Mouse (Mus musculus) hindbrain, embryonic 12.5 days (tissue): Measurements from ENCODE around the gene Myo5a. TPM values are rescaled to one million over a fixed set of nuclear protein-coding genes. Genes with fewer than 3 reads are reported as not detected.

ENCODE experiments used
- ATAC-seq: fragments of 200-750 bp; cut with Nextera tagmentation; 2 replicates; pipeline ENCODE4 v1.8.0; 2017; ENCODE audit warnings: moderate TSS enrichment; ENCODE audit not compliant: low FRiP score
- H3K27ac ChIP-seq: fragments of 300-500 bp; sonication (generic); 2 replicates; pipeline ENCODE4 v1.5.1; 2016; ENCODE audit warnings: mild to moderate bottlenecking
- H3K27me3 ChIP-seq: fragments of 300-500 bp; sonication (generic); 2 replicates; pipeline ENCODE4 v1.6.1; 2016; ENCODE audit warnings: mild to moderate bottlenecking
- H3K36me3 ChIP-seq: fragments of 300-500 bp; sonication (generic); 2 replicates; pipeline ENCODE4 v1.6.1; 2016; ENCODE audit warnings: mild to moderate bottlenecking
- H3K4me1 ChIP-seq: fragments of 300-500 bp; sonication (generic); 2 replicates; pipeline ENCODE4 v1.6.1; 2016
- H3K4me2 ChIP-seq: fragments of 300-500 bp; sonication (generic); replicated peaks from 2 replicates; pipeline ENCODE4 v1.6.1; 2016; ENCODE audit warnings: mild to moderate bottlenecking
- H3K4me3 ChIP-seq: fragments of 300-500 bp; sonication (generic); 2 replicates; pipeline ENCODE4 v1.5.1; 2016; ENCODE audit warnings: mild to moderate bottlenecking
- H3K9ac ChIP-seq: fragments of 300-500 bp; sonication (generic); 2 replicates; pipeline ENCODE4 v1.6.1; 2016; ENCODE audit warnings: mild to moderate bottlenecking, moderate library complexity
- H3K9me3 ChIP-seq: fragments of 300-500 bp; sonication (generic); replicated peaks from 2 replicates; pipeline ENCODE4 v1.6.1; 2016; ENCODE audit warnings: mild to moderate bottlenecking
- WGBS: fragments of 180-500 bp; shearing (Covaris S2); methylation state at CpG from one replicate; pipeline ENCODE4 v1.1.7; 2016; 5-methylcytosine and 5-hydroxymethylcytosine counted together
- polyA plus RNA-seq: library from polyadenylated mRNA; unstranded; fragments of >200 nt; fragmentation: Nextera tagmentation; extraction: Ambion mirVana; gene quantifications from 2 replicates; pipeline ENCODE4 v1.2.1, GENCODE M21; 2016

The Myo5a gene
- polyA plus RNA-seq, 1 experiment from 2014 or later: 40.9 TPM

DNA sequence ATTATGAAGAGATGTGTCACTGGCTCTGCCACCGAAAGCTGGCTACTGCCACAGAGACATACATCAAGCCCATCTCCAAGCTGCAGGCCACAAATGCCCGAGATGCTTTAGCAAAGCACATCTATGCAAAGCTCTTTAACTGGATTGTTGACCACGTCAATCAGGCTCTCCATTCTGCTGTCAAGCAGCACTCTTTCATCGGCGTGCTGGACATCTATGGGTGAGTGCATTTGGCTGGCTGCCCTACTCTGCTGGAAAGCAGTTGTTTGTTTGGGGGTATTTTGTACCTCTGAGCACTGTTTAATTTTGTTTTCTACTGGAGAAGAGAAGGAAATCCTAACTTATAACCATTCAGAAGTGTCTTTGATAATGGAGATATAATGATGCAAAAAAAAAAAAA lies 76.1 kb downstream of the Myo5a start:
- no peak for ATAC-seq
- H3K9me3 ChIP-seq: no peaks in the 10 kb centered on the region
- peaks cover 28% of the 10 kb centered on the region for H3K36me3 ChIP-seq
- 53% methylated on average over 5 of the region's 5 CpGs for WGBS
- no peak overlapping the region for H3K9ac ChIP-seq
- H3K4me3 ChIP-seq: no peak overlapping the region
- H3K4me1 ChIP-seq: no peaks in the 10 kb centered on the region
- no peaks in the 10 kb centered on the region for H3K27me3 ChIP-seq
- H3K27ac ChIP-seq: no peak overlapping the region
- no peak overlapping the region for H3K4me2 ChIP-seq

DNA sequence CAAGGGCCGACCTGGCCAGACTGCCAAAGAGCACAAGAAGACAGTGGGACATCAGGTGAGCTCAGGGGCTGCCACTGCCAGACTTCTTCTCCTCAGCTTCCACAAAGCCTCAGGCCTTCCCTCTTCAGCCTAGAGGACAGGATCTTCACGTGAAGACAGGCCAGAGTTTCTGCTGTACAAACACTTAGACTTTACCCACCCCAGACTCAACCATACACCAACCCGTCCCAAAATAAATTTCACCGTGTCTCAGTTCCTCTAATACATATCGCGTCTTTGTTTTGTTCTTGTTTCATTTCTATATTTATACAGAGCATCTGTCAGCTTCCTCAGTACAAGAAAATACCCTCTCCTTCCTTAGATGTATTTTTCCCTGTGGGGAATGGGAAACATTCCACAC lies 89.7 kb downstream of the Myo5a start:
- Histone ChIP-seq H3K9ac (no peak overlapping the region), H3K36me3 (peaks cover 48% of the 10 kb centered on the region), H3K27ac (no peak overlapping the region), H3K9me3 (no peaks in the 10 kb centered on the region), H3K27me3 (no peaks in the 10 kb centered on the region), H3K4me3 (no peak overlapping the region), H3K4me2 (no peak overlapping the region), H3K4me1 (no peaks in the 10 kb centered on the region)
- 93% methylated on average over 6 of the region's 6 CpGs for WGBS
- ATAC-seq: no peak

DNA sequence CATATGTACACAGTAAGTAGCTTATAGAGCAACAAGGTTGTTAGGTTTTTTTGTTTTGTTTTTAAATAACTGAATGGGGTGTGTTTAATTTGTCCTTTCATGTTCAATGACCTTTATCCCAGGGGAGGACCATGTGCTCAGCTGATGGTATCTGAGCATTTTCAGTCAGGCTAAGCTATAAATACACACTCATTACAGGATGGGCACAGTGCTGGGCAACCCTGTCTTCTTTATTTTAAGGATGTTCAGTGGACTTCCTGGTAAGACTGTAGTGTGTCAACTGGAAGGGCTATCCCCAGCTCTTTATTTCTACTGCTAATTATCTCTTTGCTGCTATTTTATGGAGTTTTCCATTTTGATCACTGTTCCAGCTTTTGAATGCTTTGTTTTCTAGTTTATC lies 92.8 kb downstream of the Myo5a start:
- Histone ChIP-seq H3K27me3 (no peaks in the 10 kb centered on the region), H3K27ac (no peak overlapping the region), H3K4me3 (no peak overlapping the region), H3K4me2 (no peak overlapping the region), H3K9ac (no peak overlapping the region), H3K4me1 (no peaks in the 10 kb centered on the region), H3K9me3 (no peaks in the 10 kb centered on the region), H3K36me3 (peaks cover 53% of the 10 kb centered on the region)
- no peak for ATAC-seq

DNA sequence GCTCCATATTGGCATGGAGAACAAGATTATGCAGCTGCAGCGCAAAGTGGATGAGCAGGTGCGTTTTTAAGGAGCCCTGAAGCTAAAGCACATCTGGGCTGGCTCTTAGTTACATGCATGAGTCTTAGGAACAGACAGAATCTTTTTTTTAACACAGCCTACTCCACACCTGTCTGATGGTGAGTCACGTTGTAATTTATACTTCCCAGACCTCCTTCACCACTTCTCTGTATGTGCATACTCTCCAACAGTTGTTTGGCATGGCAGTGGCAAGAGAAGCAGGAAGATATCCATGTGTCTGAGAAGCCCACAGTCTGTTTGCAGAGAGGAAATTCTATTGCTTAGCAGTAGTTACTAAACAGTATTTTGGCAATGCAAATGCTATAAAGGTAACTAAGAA lies 100.9 kb downstream of the Myo5a start:
- no peak for ATAC-seq
- no peaks in the 10 kb centered on the region for H3K9me3 ChIP-seq
- H3K27ac ChIP-seq: no peak overlapping the region
- 97% methylated on average over 3 of the region's 3 CpGs for WGBS
- no peak overlapping the region for H3K9ac ChIP-seq
- H3K4me2 ChIP-seq: no peak overlapping the region
- no peak overlapping the region for H3K4me3 ChIP-seq
- H3K36me3 ChIP-seq: peaks cover 62% of the 10 kb centered on the region
- no peaks in the 10 kb centered on the region for H3K27me3 ChIP-seq
- no peaks in the 10 kb centered on the region for H3K4me1 ChIP-seq

DNA sequence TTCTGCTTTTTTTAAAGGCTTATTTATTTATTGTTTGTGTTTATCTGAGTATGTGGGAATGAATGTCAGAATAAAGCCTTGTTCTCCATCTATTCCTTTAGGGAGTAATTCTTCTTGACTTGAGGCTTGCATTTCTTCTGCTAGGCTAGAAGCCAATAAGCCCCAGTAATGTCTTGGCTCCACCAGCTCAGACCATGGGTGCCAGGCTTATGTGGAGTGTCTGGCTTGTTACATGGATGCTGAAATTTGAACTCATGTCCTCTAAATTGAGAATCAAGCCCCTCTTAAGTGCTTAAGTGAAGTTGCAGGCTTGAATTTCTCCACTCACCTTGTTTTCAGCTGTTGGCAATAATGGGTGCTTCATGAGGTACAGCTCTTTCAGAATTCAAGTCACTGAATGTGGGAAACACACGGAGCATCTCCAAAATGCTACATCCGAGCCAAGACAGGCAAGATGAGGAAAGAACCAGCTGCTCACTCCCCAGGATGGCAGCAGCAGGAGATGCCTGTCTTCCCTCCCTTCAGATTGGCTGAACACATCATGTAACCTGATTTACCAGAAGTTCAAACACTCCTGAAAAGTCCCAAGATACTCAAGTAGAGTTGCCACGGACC lies 116.9 kb downstream of the Myo5a start:
- WGBS: 82% methylated on average over 3 of the region's 3 CpGs
- Histone ChIP-seq H3K36me3 (peaks cover 48% of the 10 kb centered on the region), H3K27ac (no peak overlapping the region)

DNA sequence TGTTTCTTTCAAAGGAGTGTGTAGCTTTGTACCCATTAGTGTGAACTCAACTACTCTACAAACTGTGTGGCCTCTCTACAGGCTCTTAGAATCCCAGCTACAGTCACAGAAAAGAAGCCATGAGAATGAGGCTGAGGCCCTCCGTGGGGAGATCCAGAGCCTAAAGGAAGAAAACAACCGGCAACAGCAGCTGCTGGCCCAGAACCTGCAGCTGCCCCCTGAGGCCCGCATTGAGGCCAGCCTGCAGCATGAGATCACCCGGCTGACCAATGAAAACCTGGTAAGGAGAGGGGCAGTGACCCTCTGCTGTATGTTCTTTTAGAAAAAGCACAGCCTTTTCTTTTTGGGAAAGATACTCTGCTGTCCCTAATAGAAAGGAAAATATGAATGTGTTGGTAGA lies 123.0 kb downstream of the Myo5a start:
- no peak for ATAC-seq
- H3K9ac ChIP-seq: no peak overlapping the region
- H3K4me3 ChIP-seq: no peak overlapping the region
- H3K9me3 ChIP-seq: no peaks in the 10 kb centered on the region
- 47% methylated on average over 4 of the region's 4 CpGs for WGBS
- no peaks in the 10 kb centered on the region; the same call in 1 of the 2 replicates for H3K4me1 ChIP-seq
- H3K4me2 ChIP-seq: no peak overlapping the region
- H3K36me3 ChIP-seq: peaks cover 31% of the 10 kb centered on the region
- H3K27me3 ChIP-seq: no peaks in the 10 kb centered on the region
- H3K27ac ChIP-seq: no peak overlapping the region

More for the DNA sequence above, 116.9 kb downstream of the Myo5a start:
- Histone ChIP-seq H3K9me3 (no peaks in the 10 kb centered on the region), H3K4me2 (no peak overlapping the region), H3K4me3 (no peak overlapping the region), H3K27me3 (no peaks in the 10 kb centered on the region), H3K9ac (no peak overlapping the region), H3K4me1 (no peaks in the 10 kb centered on the region)
- ATAC-seq: no peak

DNA sequence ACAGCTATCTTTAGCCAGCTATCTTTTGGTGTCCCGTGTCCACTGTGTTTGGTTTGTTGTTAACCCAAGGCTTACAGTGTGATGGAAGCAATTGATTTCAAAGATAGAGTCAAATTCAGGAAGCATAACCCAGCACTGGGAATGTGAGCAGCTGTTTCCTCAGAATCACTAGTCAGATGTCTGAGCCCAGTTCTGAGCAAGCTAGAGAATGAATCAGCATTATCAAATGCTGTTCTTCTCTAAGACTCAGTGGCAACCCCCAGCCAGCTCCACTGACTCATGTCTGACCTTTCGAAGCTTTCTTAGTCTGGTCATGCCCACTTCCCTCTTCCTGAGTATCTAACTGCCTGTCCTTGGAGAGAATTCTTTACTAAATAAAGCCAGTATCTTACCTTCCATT lies 125.5 kb downstream of the Myo5a start:
- H3K4me3 ChIP-seq: no peak overlapping the region
- no peaks in the 10 kb centered on the region for H3K27me3 ChIP-seq
- ATAC-seq: no peak
- H3K4me2 ChIP-seq: no peak overlapping the region
- H3K36me3 ChIP-seq: peaks cover 39% of the 10 kb centered on the region
- H3K27ac ChIP-seq: no peak overlapping the region; the same call in 1 of the 2 replicates
- 70% methylated on average over 2 of the region's 2 CpGs for WGBS
- H3K9me3 ChIP-seq: no peaks in the 10 kb centered on the region
- H3K9ac ChIP-seq: no peak overlapping the region
- H3K4me1 ChIP-seq: no peaks in the 10 kb centered on the region; the same call in 1 of the 2 replicates

DNA sequence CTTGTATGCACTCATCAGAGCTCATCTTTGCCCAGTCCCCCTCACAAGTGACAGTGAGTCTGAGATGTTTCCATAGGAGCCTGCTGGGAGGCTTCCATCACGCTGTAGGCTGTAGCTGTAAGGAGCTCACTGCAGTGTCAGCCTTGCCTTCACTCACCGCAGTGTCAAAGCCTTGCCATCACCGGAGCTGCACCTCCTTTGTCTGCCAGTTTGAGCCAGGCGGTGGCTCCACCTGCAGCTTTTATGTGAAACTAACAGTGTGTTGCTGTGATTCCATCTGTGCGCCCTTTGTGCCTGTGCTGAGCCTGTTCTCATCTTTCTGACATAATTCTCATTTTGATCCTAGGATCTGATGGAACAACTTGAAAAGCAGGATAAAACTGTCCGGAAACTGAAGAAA lies 126.5 kb downstream of the Myo5a start:
- 0 out of 2 replicates have a peak overlapping the region, but pooled peaks have one; percentile 52 for H3K27ac ChIP-seq

DNA sequence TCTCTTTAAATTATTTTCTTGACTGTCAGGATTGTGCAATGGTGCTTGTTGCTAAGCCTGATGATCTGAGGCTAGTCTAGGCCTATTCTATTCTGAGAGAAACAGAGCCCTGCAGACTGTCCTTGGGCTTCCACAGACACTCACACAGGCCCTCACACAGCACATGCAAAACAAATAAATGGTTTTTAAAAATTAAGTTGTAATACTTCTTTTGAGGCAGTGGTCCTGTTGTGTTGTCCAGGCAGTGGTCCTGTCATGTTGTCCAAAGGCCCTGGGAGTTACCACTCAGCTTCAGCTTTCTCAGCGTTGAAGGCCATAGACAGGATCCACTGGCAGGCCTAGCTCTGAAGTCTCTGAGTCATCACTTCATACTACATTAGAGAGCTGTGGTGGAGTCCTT lies 130.7 kb downstream of the Myo5a start:
- Histone ChIP-seq H3K27me3 (no peaks in the 10 kb centered on the region), H3K4me2 (no peak overlapping the region), H3K27ac (no peak overlapping the region), H3K9me3 (no peaks in the 10 kb centered on the region), H3K4me1 (no peaks in the 10 kb centered on the region), H3K4me3 (no peak overlapping the region), H3K9ac (no peak overlapping the region), H3K36me3 (peaks cover 55% of the 10 kb centered on the region)
- 97% methylated on average over 1 of the region's 1 CpGs for WGBS
- no peak for ATAC-seq

More for the DNA sequence above, 126.5 kb downstream of the Myo5a start:
- no peaks in the 10 kb centered on the region for H3K27me3 ChIP-seq
- WGBS: 51% methylated on average over 6 of the region's 6 CpGs
- H3K9me3 ChIP-seq: no peaks in the 10 kb centered on the region
- H3K4me3 ChIP-seq: no peak overlapping the region
- H3K9ac ChIP-seq: no peak overlapping the region
- H3K4me1 ChIP-seq: no peaks in the 10 kb centered on the region; the same call in 1 of the 2 replicates
- ATAC-seq: 0 out of 2 replicates have a peak, but pooled peaks have one; percentile 38
- H3K36me3 ChIP-seq: peaks cover 44% of the 10 kb centered on the region
- H3K4me2 ChIP-seq: no peak overlapping the region

DNA sequence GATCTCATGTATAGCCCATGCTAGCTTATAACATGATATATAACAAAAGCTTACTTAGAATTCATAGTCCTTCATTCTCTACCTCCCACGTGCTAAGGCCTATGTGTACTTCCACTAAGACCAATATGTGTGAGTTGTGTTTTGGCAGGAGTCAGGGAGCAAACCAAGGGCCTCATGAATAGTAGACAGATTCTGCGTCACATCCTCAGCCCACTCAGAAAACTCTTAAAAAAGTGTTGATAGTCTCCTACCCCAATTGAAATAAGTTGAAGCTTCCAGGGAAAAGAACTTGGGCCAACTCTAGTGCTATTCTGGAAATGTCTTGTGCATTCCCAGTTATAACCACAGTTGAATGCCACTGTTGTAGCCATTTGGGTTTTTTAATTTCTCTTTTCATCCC lies 131.2 kb downstream of the Myo5a start:
- no peak overlapping the region for H3K4me3 ChIP-seq
- no peaks in the 10 kb centered on the region for H3K4me1 ChIP-seq
- H3K9ac ChIP-seq: no peak overlapping the region
- no peak overlapping the region for H3K27ac ChIP-seq
- no peak overlapping the region for H3K4me2 ChIP-seq
- H3K9me3 ChIP-seq: no peaks in the 10 kb centered on the region
- no peaks in the 10 kb centered on the region for H3K27me3 ChIP-seq
- peaks cover 55% of the 10 kb centered on the region for H3K36me3 ChIP-seq
- no peak for ATAC-seq
- WGBS: 91% methylated on average over 2 of the region's 2 CpGs

DNA sequence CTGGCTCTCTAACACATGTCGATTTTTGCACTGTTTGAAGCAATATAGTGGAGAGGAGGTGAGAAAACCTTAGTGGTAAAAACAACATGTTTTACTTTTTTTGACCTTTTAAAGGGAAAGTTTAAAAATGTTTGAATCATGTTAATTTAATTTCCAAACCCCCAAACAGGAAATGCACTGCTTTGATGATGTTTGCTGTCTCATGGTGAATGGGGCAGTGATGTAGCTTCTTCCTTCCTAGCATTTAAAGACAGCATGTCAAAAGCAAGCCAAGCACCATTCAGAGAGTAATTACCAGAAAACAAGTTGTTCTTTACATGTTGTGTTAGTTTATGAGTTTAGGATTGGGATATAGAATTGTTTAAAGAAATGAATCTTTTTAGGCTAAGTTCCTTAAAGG lies 138.4 kb downstream of the Myo5a start:
- Histone ChIP-seq H3K9me3 (no peaks in the 10 kb centered on the region), H3K4me3 (no peak overlapping the region), H3K4me2 (no peak overlapping the region), H3K9ac (no peak overlapping the region), H3K27ac (no peak overlapping the region), H3K27me3 (no peaks in the 10 kb centered on the region), H3K4me1 (no peaks in the 10 kb centered on the region), H3K36me3 (peaks cover 47% of the 10 kb centered on the region)
- ATAC-seq: no peak
- 79% methylated on average over 1 of the region's 1 CpGs for WGBS

DNA sequence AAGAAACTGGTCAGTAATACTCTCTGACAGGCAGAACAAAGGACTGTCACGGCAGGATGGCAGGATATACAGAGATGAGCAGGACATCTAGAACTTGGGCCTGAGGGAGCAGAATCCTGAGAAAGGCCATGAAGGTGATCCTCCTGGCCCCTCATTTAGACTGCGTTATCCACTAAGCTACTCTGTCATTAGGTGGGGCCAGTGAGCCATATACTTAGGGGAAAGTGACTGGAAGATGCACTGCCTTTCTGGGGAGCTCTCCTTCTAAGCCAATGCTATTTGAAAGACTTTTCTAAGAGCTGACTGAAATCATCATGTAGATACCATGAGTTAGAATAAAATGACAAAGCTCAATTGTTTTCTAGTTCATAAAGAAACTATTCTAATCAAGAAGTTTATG lies 139.5 kb downstream of the Myo5a start:
- H3K36me3 ChIP-seq: peaks cover 49% of the 10 kb centered on the region
- no peaks in the 10 kb centered on the region for H3K4me1 ChIP-seq
- no peaks in the 10 kb centered on the region for H3K27me3 ChIP-seq
- H3K4me3 ChIP-seq: no peak overlapping the region
- H3K9ac ChIP-seq: no peak overlapping the region
- no peak overlapping the region for H3K27ac ChIP-seq
- ATAC-seq: no peak
- no peaks in the 10 kb centered on the region for H3K9me3 ChIP-seq
- no peak overlapping the region for H3K4me2 ChIP-seq
- 55% methylated on average over 2 of the region's 2 CpGs for WGBS

DNA sequence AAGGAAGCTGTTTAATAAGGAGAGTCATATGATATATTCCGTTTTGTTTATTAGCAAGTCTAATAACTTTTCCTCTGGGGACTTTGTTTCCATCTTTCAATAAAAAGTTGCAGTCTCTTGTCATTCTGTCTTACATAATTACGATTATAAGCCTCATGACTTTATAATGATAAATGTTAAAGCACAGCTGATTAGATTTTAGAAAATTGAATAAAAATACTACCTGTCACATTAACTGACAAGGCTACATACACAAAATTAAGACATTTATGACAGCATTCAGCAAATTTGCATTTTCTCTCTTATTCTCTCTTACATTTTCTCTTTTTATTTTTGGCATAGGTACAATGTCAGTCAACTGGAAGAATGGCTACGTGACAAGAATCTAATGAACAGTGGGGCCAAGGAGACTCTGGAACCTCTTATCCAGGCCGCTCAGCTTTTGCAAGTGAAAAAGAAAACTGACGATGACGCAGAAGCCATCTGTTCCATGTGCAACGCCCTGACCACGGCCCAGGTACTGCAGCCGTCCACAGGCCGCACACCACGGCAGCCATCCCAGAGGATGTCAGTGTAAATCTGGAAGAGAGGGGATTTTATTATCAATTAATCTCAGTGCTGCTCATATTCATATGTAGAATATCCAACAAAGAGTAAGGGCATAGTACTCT lies 144.1 kb downstream of the Myo5a start:
- Histone ChIP-seq H3K27me3 (no peaks in the 10 kb centered on the region), H3K4me3 (no peak overlapping the region), H3K27ac (no peak overlapping the region), H3K9ac (no peak overlapping the region), H3K4me1 (no peaks in the 10 kb centered on the region), H3K4me2 (no peak overlapping the region), H3K9me3 (no peaks in the 10 kb centered on the region), H3K36me3 (peaks cover 60% of the 10 kb centered on the region)
- ATAC-seq: no peak
- 89% methylated on average over 11 of the region's 11 CpGs for WGBS
